Mouse (Mus musculus) heart, postnatal 4 days (tissue): ENCODE measurements at regions not wholly inside any gene's neighbourhood (a gene's known extent, or its start where the extent isn't known, plus 50 kb on each side); places are given as distances from the start of the nearest gene placed in this dataset.
"Not testable (repeated sequence)": the region's sequence is repeated elsewhere in the genome, so short reads cannot be mapped to it uniquely, and the experiment has no call there.

Experiments
- DNase-seq: peaks from one replicate; pipeline ENCODE4 v3.0.0; 2021

DNA sequence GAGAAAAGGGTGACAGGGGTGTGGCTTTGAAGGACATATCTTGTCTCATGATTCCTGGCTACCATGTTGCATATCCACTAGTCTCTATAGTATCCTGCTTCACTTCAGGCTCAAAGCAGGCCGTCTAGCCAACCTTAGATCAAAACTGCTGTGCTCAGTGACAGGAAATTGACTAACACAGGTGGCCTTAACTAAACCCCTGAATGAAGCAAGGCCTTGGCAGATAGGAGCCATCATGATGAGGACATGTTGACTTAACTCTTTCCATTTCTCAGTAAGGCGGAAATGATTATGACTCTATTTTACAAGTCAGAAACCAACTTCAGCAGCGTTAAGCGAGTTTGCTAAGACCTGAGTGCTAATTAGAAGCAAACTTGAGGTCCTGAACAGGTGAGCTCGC is 143.2 kb upstream of the Hes1 start:
- no peak for DNase-seq

DNA sequence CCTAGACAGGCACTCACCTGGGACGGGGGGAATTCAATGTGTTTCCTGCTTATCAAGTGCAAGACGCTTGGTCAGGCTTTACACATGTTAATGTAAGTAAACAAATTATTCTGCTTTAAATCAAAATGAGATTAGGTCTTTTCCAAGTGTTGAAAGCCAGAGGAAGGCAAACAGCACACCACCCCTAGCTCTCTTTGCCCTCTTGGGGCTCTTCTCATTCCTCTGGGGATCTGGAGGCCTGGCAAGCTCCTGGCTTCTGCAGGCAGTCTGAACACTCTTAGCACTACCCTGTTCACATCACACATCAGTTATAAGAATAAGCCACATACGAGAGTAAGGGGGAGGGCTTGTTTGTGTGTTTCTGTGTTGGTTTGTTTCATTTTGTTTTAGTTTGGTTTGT is 142.8 kb upstream of the Hes1 start:
- no peak for DNase-seq

DNA sequence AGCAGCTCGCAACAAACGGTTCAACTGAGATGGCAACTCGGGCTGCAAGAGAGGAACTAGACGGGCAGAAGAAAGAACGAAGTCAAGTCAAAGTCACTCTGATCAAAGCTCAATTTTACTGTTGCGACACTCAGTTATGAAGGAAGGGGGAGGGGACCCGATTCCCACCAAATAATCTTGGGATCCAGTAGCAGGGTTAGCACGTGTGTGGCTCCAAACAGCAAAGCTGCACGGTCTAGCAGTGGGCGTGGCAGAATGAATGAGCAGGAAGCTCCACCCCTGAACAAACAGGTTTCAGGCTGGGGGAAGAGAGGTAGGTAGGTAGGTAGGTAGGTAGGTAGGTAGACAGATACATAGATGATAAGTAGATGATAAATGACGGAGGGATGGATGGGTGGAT is 136.9 kb upstream of the Hes1 start:
- not testable (repeated sequence) for DNase-seq

DNA sequence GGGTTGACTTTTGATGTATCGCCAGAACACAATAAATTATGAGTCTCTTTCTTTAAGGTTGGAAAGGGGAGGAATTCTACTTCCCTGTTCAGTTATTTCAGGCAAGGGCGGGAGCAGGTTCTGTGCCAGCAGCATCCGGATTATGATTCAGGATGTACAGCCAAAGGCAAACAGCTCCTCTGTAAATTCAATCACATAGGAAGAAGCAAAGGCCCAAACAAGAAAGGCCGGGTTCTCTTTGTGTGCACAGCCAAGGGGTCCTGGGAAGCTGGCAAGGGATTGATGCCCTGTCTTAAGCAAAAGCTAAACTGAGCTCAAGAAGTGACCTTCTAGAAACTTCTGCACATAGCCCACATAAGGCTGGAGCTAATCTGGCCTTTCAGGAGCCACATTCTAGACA is 135.9 kb upstream of the Hes1 start:
- no peak for DNase-seq

DNA sequence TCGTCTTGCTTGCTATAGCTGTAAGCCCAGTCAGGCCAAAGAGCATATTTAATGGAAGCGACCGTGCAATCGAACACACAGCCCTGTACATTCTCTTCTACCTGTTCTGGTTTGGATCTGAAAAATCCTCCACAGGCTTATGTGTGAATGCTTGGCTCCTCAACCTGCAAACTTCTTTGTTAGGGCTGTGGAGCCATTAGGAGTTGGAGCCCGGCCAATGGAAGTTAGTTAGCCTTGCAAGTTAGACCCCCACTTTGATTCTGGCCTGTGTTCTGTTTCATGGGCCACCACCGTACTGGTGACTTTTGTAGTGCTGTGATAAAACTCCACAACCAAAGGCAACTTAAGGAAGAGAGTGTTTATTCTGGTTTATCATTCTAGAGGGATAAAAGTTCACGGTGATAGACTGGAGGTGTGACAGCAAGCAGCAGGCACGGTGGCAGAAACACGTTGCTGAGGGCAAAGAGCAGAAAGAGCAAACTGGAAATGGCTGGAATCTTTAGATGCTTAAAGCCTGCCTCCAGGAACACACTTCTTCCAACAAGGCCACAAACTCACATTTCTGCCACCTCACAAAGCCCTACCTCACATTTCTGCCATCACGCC is 132.3 kb upstream of the Hes1 start:
- DNase-seq, result no peak

- DNase-seq, result no peak
Observed at GRCm38 (mm10) chr16:29934649-29935048, 129.5 kb upstream of the Hes1 start.

DNA sequence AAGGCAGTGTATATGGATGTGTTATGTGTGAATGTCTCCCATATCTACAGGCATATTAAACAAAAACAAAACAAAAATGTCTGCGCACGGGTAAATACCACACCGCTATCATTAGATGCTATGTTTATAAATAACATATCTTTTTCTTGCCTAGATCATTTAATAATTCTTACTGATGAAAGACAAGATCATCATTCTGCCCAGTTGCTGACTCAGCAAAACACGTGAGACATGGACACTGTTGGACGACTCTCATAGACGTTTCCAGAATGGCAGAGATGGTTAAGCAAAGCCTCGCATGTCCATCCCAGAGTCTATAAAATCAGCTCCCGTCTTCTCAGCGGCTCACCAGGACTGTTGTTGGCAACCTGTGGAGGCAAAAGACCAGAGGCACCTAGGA is 125.5 kb upstream of the Hes1 start:
- no peak for DNase-seq

GRCm38 (mm10) chr16:29939331-29939850 is 124.8 kb upstream of the Hes1 start:
- DNase-seq, result no peak

DNA sequence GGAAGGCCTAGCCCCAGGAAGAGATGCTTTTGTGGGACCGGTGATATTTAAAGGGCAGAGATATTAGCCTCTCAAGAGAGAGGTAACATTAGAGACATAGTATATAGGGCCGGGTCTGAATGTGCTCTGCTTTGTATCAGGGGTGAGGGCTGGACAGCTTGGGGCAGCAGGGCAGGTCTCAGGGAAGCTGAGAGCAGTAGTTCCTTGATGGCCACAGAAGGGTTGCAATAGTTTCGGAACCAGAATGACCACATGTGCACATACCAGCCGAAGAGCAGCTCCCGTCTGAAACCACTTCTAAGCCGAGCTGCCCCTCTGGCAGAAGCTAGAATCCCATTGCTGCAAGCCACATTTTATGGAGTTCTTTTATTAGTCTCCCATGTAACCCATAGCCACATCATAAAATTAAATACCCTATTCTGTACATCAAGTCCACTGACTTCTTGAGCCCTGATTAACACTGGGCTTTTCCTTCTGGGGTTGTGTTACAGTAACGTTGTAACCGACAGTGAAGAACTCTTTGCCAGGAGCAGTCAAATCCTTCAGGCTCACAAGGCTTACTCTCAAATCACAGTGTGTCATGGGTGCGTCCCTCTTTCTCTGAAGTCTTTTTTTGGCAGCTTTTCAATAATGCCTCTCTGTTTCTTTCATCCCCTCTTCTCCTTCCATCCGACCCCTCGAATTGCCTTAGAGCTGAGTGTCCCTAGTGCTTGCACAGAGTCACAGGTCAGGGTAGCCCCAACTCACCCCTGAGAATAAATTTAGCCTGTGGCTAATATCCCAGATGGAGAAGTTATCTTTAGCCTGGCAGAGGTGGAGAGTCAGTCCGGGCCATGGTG is 124.1 kb upstream of the Hes1 start:
- no peak for DNase-seq

GRCm38 (mm10) chr16:29942111-29942510 is 122.1 kb upstream of the Hes1 start:
- DNase-seq, result no peak

DNA sequence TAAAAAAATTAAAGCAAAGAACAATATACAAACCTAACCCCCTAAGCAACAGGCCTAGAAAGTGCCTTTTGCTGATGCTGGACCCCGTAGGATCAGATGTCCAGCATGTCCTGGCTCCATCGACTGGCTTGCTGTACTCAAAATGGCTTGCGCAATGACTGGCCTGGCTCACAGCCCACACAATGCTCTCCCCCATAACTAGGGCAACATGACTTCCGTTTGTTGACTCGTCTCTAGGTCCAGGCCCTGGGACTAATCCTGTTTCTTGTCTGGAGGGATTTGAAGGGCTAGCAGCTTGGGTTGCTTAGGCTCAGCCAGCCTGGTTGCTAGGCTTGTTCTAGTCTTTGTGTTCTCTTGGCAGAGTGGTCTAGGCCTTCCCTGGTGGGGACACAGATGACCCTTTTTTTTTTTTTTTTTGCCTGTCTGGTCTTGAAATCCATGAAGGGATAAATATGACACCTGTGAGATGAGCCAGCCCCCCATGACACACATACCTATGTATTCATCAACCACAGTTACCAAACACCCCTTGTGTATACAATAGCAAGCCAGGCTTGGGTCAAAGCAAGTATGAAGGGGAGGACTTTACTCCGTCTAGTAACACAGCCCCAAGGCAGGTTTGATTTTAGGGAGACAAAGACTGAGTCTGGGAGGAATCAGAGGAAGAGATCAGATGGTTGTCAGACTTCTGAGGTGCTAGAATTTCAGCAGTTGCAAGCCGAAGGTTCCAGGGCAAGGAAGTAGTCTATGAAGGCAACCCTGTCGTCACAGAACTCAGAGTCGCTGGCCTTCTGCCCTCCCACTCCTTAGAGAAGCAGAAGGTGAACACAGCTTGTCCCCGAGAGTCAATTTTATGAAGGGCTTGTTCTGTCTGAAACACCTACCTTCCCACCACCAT is 120.0 kb upstream of the Hes1 start:
- DNase-seq, result peak; percentile 83

DNA sequence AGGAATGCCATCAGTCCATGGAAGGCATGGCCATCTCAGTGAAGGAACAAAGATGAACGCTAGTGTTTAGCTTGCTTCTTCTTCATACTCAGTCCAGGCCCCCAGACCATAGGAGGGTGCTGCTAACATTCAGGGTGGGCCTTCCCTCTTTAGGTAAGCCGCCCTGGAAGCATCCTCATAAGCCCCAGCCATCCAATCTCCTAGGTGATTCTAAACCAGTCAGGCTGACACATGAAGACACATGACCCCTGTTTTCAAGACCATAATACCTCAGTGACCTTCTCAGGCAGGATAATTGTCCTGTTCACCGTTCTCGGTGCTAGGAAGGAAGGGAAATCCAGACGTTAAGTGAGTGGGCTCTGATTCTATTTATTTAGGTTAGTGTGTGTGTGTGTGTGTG is 119.2 kb upstream of the Hes1 start:
- no peak for DNase-seq

DNA sequence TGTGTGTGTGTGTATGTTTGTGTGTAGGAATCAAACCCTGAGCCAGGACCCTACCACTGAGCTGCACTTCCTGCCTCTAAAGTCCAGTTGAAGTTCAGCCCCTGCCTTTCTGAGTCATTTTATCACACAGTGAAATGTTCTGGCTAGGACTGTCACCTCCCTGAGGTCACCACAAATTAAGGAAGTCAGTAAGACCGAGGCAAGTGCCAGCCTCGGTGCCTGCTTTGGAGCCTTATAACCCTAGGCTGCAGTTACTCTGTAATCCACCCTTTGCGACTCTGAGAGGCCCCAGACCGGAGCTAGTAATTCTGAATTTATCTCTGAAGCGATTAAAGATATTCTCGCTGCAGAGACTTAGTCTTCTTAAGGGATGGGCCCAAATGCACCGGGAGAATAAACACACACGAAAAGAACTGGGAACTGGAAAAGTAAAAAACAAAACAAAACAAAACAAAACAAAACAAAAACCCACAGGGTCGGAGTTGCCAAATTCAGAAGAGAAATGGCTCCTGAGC is 118.8 kb upstream of the Hes1 start:
- peak; percentile 49 for DNase-seq

DNA sequence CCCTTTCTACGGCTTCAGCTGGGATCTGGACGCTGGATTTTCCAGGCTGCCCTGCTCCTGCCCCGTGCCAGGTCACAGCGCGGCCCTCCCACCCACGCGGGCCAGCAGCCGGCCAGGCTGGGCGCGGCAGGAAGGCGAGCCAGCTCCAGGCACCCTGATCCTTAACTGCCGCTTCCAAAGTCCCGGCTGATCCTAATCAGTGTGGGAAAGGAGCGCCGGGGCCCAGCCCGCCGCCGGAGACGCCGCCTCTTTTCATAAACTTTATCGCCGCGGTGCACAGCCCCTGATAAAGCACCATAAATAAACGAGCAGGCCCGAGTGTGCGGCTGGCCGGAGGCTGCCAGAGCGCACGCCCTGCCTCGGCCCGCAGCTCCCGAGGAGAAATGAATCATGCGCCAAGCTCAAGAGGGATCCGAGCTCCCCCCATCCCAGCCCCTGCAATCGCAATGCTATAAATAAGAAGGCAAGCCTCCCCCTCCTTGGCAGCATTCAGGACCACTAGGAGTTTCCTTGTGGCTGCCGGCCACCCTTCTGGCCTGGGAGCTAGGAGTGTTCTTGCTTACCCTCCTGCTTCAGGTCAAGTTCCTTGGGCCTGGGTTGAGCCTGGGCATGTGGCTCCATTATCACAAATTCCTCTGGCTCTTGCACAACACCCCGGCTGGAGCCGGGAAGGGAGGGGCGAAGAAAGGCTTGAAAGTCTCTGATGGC is 118.1 kb upstream of the Hes1 start:
- peak; percentile 82 for DNase-seq

- DNase-seq, result peak; percentile 56
Observed at GRCm38 (mm10) chr16:29946966-29947365, 117.2 kb upstream of the Hes1 start.

GRCm38 (mm10) chr16:29947670-29948069 is 116.5 kb upstream of the Hes1 start:
- no peak for DNase-seq

GRCm38 (mm10) chr16:29950136-29950535 is 114.0 kb upstream of the Hes1 start:
- DNase-seq, result no peak

GRCm38 (mm10) chr16:29950791-29951190 is 113.4 kb upstream of the Hes1 start:
- DNase-seq, result no peak

GRCm38 (mm10) chr16:29954700-29955099 is 109.5 kb upstream of the Hes1 start:
- no peak for DNase-seq

GRCm38 (mm10) chr16:29956904-29957303 is 107.3 kb upstream of the Hes1 start:
- no peak for DNase-seq

GRCm38 (mm10) chr16:29959939-29960637 is 104.1 kb upstream of the Hes1 start:
- DNase-seq, result no peak
